Mouse (Mus musculus) urinary bladder, adult 2 months (tissue): ENCODE results near the gene Tiam1. TPM values are rescaled to one million over a fixed set of nuclear protein-coding genes. Genes with fewer than 3 reads are reported as not detected.

Experiments used
- DNase-seq: peaks from one replicate; pipeline ENCODE4 v3.0.0; 2022; ENCODE audit warnings: low spot score
- polyA plus RNA-seq: library from polyadenylated mRNA; depleted of rRNA; stranded (reverse); fragments of >200 nt; gene quantifications from 2 replicates; pipeline ENCODE4 v1.2.3, GENCODE M21; 2012

The Tiam1 gene
- polyA plus RNA-seq, 1 experiment = 9.0 TPM

GRCm38 (mm10) chr16:90047841-90048240 lies 95.7 kb downstream of the Tiam1 start:
- DNase-seq = no peak

DNA sequence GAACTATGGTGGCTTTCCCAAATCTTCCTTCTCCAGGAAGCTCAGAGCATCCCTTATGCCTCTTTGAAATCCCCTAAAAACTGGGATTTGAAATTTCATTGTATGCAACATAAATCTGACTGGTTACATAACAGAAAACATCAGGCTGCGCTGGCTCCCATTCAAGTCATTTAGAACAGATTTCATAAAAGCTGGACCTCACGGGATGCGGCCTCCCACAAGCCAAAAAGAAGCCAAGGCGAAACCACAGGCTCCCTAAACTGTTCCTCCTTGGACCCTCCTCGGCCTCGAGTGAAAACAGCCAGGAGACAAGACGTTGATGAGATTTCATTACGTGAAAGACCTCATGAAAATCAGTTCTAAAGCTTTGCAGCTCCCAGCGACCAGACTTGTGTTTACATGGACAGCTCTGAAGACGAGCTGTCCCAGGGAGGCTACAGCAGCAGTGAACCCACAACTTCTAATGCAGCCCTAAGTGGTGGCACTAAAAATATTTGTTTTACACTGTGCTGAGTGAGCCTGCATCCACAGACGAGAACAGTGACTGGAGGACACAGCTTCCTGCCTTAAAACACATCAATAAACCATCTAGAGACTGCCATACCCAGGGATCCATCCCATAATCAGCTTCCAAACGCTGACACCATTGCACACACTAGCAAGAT lies 96.9 kb downstream of the Tiam1 start:
- DNase-seq = no peak

DNA sequence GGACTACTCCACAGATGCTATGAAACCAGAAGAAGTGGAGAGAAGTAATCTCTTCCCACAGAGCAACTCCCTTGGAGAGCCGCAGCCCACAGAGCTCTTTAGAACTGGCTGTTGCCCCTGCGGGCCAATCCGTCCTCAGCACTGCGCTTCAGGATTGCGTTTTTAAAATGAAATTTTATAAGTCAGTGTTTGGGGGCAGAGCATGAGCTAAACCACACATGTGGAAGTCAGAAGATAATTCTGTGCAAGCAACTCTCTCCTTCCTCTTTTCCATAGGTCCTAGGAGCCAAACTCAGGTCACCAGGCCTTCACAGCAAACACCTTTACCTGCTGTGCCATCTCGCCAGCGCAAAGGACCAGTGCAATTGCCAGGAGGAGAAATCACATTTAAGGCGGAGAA lies 98.0 kb downstream of the Tiam1 start:
- no peak for DNase-seq

GRCm38 (mm10) chr16:90044004-90044754 lies 99.4 kb downstream of the Tiam1 start:
- DNase-seq = no peak

- DNase-seq = no peak
Measured at GRCm38 (mm10) chr16:90042874-90043273, 100.7 kb downstream of the Tiam1 start.

DNA sequence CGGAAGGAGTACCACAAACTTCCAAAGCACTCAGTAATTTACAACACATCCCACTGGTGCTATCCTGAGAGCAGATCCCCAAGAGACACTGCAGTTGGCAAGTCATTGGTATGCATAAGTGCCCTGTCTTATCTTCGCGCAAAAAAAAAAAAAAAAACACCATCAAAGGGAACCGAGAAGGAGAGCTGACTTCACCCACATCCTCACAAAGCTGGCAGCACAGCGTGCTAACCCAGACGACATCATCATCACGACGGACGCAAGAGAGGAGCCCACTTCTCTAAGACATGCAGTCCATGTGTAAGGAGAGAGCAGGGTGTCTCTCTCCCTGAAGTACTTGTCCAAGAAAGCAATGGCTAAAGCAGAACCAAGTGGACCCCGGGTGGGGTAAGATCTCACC lies 101.2 kb downstream of the Tiam1 start:
- DNase-seq = no peak

DNA sequence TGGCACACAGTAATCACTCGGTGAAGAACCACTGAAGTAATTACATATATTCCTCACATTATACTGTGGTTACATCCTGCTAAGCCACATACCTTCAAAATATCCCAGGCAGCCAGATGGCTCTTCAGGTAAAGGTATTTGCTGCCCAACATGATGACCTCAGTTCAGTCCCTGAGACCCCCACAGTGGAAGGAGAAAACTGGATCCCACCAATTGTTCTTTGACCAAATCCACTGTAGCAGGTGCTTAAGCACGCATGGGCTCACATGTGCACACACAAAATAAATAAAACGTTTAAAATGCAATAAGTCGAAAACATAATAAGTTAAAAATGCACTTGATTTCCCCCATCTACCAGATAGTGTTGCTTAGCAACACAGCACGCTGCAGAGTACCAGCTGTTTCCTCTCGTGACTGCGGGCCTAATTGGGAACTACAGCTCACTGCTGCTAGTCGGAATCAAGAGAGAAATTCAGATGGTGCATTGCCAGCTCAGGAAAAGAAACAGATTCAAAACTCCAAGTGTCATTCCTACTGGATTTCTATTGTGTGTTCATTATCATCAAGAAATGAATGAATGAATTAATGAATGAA lies 102.7 kb downstream of the Tiam1 start:
- DNase-seq = no peak

- no peak for DNase-seq
Measured at GRCm38 (mm10) chr16:90035595-90036110, 107.9 kb downstream of the Tiam1 start.

DNA sequence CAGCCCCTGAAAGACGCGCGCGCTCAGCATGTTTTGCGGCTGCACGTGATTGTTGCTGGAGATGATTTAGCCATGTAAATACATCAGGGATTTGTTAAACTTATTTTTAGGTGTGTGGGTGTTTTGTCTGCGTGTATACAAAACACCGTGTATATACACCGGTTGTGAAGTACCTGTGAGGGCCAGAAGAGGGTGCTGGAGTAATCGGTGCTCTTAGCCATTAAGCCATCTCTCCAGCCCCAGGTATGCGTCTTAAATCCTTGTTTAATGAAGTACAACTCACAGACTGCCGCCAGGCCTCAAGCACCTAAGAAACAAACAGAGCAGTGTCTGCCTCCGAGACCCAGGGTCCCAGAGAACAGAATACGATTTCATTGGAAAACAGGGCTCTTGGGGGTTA lies 113.2 kb downstream of the Tiam1 start:
- no peak for DNase-seq

DNA sequence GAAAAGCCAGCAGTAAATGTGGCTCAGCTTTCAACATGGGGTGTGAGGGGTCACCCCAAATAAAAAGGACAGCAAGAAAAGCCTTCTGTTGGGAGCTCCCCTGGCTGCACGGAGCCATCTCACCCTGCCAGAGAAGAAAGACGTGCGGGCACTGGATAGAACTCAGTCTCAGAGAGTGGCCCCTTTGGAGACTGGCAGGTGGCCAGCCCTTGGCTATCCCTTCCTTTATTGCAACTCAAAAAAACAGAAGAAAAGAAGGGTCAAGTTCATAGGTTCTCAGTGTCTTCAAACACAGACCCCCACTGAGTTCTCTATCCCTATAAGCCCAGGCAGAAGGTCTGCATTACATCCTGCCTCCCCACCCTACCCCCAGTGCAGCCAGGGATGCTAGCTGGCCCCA lies 115.7 kb downstream of the Tiam1 start:
- no peak for DNase-seq

GRCm38 (mm10) chr16:90025526-90026172 lies 117.9 kb downstream of the Tiam1 start:
- no peak for DNase-seq

- no peak for DNase-seq
Measured at GRCm38 (mm10) chr16:90023665-90024010, 119.9 kb downstream of the Tiam1 start.

DNA sequence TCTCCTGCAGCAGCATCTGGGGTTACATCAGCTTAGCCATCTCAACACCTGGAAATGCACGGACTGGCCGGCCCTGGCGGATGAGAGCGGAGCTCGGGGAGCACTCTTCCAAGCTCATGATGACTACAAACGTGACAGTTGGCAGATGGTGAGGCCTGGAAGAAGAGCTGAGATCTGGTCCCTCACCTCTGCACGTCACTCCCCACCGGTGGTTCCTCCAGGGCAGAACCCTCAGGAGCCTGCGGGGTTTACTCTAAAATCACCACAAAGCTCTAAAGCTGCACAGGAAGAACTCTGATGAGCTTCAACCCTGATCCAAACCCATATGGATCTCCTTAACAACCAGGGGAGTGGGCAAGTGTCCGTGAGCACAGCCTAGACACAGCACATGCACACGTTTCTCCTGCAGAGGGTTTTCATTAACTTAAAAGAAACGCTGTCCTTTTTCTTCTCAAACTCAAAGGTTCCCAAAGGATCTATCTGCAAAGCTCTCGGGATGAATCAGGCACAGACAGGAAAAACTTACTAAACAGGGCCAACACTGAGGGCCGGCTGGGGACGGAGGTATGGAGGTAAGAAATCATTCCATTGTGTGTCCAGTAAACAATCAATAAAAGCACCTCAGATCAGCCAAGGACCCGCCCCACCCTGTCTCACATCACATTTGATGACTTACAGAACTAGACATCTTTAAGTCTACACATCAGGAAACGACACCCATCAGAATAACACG lies 120.5 kb downstream of the Tiam1 start:
- no peak for DNase-seq

- no peak for DNase-seq
Measured at GRCm38 (mm10) chr16:90016046-90016445, 127.5 kb downstream of the Tiam1 start.

GRCm38 (mm10) chr16:90014596-90014995 lies 129.0 kb downstream of the Tiam1 start:
- DNase-seq = no peak

DNA sequence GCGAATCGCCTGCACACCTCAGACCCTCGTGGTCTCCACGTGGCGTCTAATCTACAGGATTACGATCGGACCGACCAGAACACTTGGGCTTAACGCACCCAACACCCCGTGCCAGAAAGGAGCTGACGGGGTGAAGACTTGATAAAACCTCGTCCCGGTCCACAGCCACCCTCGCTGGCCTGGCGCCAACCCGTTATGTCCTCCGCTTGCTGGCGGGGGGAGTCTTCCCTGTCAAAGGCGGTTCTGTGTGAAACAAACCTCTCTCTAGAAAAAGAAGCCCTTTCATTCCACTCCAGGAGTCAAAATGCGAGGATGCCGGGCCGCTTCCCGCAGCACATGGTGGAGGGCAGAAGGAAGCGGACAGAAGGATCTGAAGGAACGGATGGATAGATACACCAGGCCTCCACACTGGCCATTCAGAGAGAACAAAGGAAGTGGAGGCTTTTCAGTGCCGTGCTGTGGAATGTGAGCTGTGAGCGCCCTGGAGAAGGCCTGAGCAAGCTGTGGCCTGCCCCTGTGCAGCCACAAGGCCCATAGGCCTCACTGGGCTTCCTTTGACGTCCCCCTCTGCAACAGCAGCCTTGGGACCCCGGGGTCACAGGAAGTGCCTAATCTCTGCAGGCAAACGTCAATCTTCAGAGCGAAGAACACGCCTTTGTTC lies 131.9 kb downstream of the Tiam1 start:
- peak; percentile 32 for DNase-seq

DNA sequence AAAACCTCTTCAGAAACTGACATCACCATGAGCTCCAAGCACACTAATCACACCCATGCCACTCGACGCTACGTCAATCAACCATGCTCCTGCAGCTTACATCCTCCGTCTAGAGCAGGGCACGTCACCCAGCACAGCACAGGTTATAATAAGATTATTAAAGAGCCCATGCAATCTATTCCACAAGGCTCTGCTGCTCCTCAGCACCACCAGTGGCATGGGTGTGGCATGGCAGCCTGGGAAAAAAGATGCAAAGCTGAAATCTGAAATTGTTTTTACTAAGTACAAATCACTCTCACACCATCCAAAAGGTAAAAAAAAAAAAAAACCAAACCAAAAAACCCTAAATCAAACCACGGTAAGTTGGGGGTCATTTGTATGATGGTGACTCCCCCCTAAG lies 135.1 kb downstream of the Tiam1 start:
- DNase-seq = no peak

DNA sequence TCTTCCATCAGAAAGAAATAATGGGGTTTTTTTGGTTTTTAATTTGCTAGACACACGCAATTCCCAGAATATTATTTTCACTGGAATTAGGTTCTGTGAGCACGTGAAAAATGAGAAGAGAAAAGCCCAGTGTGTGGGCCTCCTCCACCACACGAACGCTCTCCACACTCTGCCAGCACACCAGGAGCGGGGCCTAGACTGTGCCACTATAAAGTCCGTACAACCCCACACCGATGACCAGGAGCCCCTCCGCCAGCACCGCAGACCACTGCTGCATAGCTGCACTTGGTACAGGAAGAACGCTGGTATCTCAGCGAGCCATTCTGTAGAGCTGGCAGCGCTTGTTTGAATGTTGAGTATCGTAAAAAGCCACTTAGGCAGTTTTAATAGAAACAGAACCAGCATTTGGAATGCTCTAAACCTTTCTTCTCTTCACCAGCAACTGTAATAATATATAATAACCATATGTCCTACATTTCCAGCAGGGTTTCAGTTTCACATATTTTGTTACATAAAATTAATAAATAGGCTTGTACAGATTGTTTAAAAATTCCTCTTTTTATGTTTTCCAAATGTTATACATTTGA lies 136.1 kb downstream of the Tiam1 start:
- DNase-seq = no peak

- DNase-seq = no peak
Measured at GRCm38 (mm10) chr16:90003556-90003955, 140.0 kb downstream of the Tiam1 start.

- no peak for DNase-seq
Measured at GRCm38 (mm10) chr16:89995155-89995554, 148.4 kb downstream of the Tiam1 start.
